Mouse (Mus musculus): Measurements from ENCODE around the gene Megf11.
"Not testable (repeated sequence)": the region's sequence is repeated elsewhere in the genome, so short reads cannot be mapped to it uniquely, and the experiment has no call there.

The Megf11 gene

DNA sequence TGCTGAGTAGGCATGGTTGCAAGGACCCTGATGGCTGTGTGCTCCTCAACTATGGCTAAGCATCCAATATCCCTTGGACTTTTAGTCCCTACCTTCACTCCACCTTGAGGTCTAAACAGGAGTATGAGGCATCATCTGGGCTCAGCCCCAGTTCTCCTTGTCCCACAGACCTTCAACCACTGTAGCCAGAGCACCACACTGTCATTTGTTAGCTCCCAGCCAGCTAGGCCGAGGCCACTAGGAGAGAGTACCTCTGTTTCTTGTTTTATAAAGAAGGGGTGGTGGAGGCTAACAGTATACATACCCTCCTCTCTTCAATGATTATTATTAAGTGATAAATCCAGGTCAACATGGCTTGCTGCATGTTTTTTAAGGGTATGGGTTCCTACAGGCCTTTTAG, 313.2 kb downstream of the Megf11 start:
- CTCF ChIA-PET = no interaction called here

DNA sequence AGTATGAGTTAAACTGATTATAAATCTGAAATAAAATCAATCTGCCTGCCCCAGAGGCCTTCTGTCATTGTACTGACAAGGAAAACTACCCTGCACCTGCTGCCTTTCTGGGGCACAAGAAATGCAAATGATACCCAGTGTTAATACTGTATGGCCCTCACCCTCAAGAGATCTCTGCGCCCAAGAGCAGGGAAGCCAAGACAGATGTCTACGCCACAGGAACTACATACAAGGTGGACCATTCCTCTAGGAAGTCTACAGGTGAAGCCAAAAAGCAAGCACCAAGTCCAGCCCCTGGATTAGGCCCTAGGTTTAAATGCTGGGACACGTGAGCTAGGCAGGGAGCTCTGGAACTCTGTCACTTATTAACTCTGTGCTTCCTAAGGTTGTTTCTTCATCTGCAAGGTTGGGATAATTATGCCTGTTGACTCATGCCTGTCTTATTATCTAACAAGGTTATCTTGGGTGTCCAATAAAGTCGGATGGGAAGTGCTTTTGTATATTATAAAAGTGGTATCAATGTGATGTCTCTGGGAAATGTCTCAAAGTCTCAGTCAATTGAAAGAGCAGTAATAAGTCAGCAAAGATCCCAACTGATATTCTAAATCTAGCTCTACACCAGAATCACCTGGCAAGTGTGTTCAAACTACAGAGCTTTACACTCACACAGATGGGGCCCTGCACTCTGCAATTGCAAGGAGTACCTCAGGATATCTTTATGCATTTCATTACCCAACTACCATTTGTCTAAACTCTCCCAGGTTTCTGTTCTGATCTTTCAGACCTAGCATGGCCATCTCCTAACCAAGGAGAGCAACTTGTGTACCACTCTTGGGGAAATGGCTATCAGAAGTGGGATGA, 315.3 kb downstream of the Megf11 start:
- CTCF ChIA-PET = no interaction called here

DNA sequence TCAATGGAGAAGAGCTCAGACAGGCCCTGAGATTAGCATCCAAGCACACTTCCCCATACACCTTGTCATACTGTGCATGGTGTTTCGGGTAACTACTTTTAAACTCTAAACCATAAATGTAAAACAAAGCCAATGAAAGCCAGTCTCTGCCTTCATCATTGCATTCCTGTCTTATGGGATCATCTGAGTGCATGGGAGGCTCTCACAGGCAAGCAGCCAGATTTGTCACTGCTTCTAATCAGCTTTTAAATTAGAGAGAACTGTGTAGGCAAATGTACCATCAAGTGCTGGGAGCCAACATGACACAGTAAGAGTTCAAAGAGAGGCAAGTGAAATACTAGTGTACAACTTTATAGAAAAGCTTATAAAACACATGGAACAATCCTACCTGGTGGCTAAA, 316.2 kb downstream of the Megf11 start:
- CTCF ChIA-PET = no interaction called here

DNA sequence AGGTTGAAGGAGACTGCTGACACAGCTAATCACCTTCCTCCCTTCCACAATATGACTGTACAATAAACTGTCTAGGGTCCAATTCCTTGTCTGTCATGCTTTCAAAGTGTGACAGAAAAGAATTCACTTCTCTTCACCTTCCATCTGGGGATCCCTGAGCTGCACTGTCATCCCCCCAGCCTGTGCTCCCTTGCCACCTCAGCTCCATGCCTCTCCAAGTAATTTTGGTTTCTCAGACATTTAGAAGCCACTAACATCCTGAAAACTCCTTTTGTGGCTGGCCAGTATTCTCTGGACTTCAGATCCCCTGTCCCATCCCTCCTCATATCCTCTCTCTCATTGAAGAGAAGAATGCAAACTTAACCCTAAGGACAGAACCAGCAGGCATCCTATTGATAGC, 317.0 kb downstream of the Megf11 start:
- CTCF ChIA-PET = no interaction called here

DNA sequence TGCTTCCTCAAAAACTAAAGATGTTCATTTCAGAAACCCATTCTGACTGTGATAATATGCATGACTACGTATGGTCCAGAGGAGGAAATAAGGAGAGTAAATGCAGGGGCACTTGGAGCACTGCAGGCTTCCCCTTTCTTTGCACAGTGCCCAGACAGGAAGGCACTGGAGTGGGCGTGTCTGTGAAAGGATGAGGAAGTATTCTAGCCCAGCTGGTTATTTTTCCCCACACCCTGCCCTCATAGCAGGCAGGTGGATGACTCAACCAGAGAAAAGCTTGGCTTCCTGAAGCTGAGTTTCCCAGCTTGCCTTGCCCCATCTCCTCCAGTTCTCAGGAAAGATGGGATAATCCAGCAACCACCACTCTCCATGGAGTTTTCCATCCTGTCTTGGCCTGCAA, 317.5 kb downstream of the Megf11 start:
- CTCF ChIA-PET = no interaction called here

DNA sequence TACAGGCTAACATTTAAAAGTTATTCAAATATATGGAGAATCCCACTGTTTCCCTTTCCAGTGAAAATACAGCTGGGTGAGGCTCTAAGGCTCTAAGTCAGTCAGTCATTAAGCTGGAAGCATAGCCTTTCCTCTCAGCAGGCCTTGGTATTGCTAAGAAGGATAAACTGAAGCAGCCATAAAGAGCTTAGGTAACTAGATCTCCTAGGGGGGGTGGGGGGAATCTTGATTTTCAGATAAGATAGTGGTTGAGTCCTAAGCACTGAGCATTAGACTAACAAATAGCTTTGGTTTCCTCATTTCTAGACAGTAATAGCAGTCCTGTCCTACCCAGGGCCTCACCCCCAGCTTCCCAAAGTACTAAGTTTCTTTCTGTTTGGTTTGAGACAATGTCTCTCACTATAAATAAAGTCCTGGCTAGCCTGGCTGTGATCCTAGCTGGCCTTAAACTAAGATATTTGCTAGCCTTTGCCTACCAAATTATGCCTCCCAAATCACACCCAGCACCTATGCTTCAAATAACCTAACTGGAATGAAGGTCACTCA, 318.1 kb downstream of the Megf11 start:
- CTCF ChIA-PET = interaction anchor here (0.6 kb wide), 1 partner anchor 30 kb away, joined by 4 read pairs; no protein-coding TSS in a partner anchor

DNA sequence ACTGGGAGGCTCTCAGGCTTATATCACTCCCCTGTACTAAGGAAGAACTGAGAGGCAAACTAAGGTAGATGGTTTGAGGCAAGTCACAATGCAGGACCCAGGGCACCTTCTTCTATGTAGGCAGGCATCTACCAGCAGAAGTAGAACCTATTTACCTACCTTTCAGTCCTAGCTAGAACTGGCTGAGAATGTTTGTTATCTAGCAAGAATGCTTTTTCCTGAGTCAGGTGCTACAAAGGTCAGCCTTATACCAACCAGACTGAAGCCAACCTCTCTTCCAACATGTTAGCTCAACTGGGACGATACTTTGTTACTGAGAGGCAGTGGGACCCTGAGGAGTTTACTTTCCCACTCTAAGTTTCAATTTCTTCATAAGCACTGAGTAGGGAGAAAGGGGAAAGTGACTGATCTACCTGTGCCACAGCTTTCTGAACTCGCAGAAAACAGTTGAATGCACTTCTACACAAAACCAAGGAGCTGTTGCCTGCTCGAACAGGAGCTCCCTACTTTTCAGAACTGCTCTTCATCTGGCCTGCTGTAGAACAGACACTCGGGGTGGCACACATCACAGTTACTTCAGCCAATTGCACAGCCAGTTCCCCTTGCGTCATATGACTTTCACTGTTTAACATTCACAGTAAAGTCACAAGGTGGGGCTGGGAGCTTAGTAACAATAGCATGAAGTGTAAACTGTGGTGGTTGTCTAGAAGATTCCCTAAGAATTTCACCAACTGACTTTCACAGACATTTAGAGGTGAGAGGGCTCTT, 318.8 kb downstream of the Megf11 start:
- CTCF ChIA-PET = interaction anchor here (0.6 kb wide), 1 partner anchor 29 kb away, joined by 4 read pairs; no protein-coding TSS in a partner anchor

DNA sequence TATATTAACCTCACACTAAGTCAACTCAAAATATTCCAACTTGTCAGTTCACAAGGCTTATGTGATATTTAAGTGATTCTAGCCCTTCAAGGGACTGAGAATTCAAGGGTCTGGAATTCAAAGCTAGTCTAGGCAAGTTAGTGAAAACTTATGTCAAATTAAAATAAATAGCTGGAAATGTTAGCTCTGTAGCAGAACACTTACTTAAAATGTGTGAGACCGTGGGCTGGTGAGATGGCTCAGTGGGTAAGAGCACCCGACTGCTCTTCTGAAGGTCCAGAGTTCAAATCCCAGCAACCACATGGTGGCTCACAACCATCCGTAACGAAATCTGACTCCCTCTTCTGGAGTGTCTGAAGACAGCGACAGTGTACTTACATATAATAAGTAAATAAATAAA, 324.9 kb downstream of the Megf11 start:
- CTCF ChIA-PET = interaction anchor here (0.7 kb wide), 1 partner anchor 274 kb away, joined by 5 read pairs; no protein-coding TSS in a partner anchor

DNA sequence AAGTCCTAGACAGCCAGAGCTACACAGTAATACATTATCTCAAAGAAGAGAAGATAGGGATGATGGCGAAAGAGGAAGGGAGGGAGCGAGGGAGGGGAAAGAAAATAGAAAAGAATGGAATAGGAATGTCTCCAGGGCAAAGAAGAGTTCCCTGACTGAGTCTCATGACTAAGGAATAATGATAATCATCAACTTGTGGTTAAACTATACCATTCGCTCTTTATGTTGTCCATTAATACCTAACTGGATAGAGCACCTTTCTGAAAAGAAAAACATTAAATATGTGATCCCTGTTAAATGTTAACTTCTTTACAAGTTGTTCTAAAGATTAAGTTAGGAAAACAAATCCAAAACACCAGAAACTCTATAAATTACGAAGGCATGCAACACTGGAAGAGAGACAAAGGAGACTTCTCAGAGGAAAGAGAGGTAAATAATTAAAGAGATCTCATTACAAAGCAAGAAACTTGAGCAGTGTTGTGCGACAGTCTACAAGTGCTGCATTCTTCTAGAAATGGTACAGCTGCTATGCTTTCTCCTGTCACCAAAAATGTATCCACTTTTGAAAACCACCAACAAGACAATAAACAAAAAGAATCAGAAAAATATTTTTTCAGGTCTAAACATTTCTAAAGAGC, 334.2 kb downstream of the Megf11 start:
- CTCF ChIA-PET = interaction anchor here (0.6 kb wide), 1 partner anchor 1168 kb away, joined by 4 read pairs; no protein-coding TSS in a partner anchor

DNA sequence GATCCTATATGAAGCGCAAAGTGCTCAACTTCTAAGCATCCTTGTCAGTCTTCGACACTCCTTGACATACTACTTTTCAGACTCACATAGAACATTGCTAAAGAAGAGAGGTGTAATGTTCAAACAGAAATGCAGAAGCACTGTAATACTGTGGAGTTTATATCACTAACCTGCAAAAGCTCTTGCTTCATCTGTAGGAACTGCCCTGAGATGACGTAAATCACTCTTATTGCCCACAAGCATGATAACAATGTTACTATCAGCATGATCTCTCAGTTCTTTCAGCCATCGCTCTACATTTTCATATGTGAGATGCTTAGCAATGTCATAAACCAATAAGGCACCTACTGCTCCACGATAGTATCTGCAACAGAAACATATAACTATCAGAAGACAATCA, 341.0 kb downstream of the Megf11 start:
- CTCF ChIA-PET = no interaction called here

DNA sequence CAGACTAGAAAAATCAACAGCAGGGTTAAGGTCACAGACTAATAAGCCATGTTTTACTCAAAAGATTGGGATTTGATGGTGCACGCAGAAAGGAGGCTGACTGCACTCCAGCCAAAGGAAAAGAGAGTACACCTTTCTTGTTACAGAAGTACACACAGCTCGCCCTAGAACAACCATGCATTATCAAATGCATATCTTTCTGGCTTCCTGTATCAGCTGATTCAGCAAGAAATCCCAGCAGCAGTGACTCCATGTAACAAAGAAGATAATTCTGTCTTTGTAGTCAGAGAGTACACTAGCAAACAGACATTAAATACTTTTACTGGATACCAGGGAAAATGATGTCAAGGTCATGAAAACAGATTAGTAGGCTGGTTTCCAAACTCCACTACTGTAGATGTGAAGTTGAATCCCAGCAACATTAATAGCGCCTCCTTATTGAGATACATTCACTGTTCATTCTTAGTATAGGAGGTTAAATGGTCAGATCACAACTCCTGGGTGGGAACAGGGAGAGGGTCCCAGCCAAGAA, 345.7 kb downstream of the Megf11 start:
- CTCF ChIA-PET = no interaction called here

DNA sequence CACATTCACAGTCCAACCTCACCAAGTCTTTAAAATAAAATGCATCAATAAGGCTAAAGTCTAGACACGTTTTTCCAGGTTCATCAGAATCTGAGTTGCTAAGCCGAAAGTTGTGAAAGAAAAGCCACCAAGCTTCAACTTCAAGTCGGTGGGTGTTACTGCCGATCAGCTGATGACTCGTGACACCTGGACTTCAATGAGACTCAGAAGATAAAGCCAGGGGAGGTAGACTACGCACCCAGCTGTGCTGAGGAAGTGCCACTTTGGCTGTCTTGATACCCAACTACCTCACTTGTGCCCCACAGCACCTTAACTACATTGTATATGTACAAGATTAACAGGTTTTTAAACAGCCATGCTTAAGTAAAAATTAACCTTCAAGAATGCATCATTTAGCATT, 348.7 kb downstream of the Megf11 start:
- CTCF ChIA-PET = interaction anchor here (0.8 kb wide), 1 partner anchor 35 kb away, joined by 5 read pairs; no protein-coding TSS in a partner anchor

DNA sequence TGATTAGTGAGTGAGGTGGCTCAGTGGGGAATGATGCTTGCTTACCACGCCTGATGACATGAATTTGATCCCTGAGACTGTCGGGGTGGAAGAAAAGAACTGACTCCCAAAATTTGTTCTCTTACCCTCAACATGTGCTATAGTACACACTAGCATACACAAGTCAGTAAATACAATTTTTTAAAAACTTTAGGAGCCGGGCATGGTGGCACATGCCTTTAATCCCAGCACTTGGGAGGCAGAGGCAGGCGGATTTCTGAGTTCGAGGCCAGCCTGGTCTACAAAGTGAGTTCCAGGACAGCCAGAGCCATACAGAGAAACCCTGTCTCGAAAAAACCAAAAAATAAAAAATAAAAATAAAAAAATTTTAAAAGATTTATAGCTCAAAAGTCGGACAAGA, 349.6 kb downstream of the Megf11 start:
- CTCF ChIA-PET = not testable (repeated sequence)

DNA sequence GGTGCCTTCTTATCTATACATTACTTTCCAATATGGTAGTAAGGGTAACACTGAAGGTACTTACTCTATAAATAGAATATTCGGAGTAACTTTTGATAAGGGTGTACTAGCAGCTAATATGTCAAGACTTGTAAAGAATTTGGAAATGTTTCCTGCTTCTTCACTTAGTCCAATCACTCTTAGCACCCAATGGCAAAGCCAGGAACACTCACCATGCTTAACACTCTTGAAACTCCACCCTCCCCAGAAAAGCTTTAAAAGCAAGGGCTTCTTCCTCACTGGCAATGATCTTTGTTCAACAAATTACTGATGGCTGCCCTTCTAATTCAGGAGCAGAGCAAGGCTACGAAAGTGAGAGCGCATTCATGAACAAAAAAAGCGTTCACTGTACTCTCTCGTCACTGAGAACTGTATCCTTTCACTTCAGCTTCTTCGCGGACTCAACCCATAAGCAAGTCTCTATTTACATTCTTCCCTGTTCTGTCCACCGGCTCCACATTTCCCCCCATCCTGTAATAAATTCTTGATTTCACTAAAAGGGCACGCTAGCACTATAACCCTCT, 350.7 kb downstream of the Megf11 start:
- CTCF ChIA-PET = no interaction called here

DNA sequence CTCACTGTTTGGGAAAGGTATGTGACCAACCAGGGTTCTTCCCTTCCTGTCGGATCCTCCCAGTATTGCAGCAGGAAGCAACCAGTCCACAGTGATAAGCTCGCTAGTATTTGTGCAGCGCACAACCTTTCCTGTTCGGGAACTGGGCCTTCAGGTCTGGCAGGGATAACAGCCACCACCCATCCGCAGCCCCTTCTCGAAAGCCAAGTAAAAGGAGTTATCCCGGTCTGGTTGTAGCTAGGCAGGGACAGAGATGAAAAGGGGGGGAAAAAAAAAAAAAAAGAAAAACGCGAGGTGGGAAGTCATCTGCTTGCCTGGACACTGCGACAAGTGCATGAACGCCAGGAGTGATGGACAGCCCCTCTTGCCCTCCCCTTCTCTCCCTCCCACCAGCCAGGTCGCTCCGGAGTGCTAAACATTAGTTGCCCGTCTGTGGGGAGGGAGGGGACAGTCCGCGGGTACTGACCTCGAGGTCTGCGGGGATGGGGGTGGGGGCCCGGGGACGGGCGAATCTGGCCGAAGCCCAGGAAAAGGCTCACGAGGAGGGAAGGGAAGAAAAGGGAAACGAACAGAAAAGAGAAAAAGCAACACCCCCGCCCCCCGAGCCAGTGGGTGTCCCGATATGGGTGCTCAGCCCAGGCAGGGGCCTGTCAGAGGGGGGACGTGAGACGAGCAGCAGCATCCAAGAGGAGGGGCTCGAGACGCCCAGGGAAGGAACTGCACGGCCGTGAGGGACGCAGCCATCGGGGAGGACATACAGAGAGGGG, 351.4 kb downstream of the Megf11 start:
- CTCF ChIA-PET = no interaction called here

DNA sequence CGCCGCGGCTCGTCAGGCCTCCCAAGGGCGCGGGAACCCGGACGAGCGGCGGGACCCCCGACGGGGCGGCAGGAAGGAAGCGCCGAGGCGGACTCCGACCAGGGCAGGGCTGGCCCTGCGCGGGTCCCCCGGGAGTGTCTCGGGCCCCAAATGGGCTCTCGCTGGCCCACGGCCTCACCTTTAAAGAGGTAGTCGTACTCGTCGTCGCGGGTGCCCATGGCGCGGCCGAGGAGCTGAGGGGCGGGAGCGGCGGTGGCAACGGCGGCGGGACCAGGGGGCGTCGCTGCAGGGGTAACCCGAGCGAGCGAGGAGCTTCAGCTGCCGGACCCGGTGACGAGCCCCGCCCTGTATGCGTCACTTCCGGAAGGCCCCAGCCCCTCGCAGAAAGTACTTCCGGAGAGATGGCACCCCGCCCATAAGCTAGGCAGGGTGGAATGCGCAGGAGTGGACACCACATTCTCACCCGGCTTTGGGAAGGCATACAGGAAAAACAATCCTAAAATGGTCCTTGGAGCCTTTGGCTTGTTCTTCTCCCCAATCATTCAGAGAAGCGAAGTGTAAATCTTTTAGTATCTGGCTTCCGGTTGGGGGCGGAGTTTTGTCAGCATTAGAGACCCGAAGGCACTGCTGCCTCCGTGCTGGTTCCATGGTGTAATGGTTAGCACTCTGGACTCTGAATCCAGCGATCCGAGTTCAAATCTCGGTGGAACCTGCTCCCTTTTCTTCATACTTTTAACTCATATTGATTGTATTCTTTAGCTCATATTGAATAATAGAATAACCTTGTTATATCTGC, 352.2 kb downstream of the Megf11 start, which contains the start of gene Rab11a:
TSS of gene Rab11a (minus strand) at position 353 of the 796 bp plus-strand sequence.
- CTCF ChIA-PET = no interaction called here

DNA sequence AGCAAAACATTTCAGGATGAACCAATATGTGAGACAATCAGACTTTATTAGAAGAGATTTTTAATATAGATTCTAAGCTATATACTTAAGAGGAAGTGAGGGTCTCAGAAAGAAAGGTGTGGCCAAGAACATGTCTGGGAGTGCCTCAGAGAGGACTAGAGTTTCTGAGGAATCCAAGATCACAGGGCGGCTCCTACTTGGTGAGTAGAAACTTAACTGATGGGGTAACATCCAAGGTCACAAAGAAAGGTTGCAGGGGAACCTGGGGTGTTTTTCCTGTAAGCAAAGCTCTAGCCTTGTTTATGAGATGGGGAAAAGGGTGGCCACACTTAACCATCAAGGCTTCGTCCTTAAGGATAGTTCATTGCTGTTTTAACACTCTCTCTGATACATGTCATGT, 353.6 kb downstream of the Megf11 start:
- CTCF ChIA-PET = interaction anchor here (0.6 kb wide), 1 partner anchor 20 kb away, joined by 8 read pairs; no protein-coding TSS in a partner anchor

DNA sequence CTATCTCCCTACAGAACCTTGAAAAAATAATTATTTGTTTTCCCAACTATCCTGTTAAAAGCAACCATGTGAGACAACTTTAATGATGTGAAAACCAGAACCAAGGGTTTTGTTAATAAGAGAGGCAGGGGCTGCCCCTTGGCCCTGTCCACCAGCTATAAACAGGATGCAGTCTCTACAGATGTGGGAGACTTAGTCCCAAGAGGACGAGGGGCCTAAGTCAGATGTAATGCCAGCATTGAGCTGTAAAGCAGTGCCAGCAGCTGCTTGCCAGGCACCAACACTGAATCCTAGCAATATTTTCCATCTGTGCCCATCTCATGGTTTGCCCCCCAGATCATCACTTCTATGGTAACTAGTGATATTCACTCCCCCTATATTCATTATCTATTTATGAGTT, 357.0 kb downstream of the Megf11 start:
- CTCF ChIA-PET = interaction anchor here (0.6 kb wide), 1 partner anchor 118 kb away, joined by 3 read pairs; no protein-coding TSS in a partner anchor

DNA sequence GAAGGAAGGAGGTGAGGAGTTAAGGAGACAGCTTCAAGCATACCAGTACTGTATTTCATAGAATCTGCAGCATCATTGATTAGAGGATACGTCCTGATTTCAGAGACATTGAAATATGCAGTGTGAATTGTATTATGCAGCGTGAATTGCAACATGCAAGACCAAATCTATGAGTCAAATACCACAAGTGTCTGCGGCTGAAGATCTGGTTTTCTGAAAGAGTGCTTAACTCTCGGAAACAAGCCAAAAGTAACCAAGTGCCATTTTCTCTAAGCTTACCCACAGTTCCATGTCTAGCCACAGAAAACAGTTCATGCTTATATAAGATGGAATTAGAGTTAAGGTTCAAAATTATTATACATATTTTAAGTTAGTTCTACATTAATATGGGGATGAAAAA, 362.3 kb downstream of the Megf11 start:
- CTCF ChIA-PET = no interaction called here

DNA sequence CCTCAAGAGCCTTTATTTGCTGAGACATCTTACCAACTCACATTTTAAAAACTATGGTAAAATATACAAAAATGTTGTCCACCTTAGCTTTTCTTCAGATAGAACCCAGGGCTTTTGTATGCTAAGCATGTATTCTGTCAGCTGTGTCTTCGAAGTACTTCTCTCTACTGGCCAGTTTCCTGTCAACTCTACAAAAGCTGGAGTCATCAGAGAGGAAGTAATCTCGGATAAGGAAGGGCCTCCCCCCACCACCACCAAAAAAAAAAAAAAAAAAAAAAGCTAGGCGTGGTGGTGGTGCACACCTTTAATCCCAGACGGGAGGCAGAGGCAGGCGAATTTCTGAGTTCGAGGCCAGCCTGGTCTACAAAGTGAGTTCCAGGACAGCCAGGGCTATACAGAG, 363.9 kb downstream of the Megf11 start:
- CTCF ChIA-PET = interaction anchor here (0.7 kb wide), 2 partner anchors 9 to 199 kb away, joined by 5 read pairs; no protein-coding TSS in a partner anchor

Data from spleen, embryonic (tissue).